Mouse (Mus musculus) E14TG2a.4 (cell line): ENCODE measurements at regions not wholly inside any gene's neighbourhood (a gene's known extent, or its start where the extent isn't known, plus 50 kb on each side); places are given as distances from the start of the nearest gene placed in this dataset.

Experiments used
- CTCF ChIP-seq: conservative IDR thresholded peaks from 2 replicates; pipeline ENCODE4 v1.5.1; 2014; ENCODE audit warnings: low read length
- POU5F1 ChIP-seq: IDR thresholded peaks from 2 replicates; pipeline ENCODE4 v1.6.1; 2014; ENCODE audit warnings: low read length, borderline replicate concordance

- TF ChIP-seq CTCF (no peak), POU5F1 (no peak)
Measured at GRCm38 (mm10) chr13:78795228-78795627, 595.7 kb upstream of the Nr2f1 start.
